ENCODE assay signal across 11 mouse cellular contexts in genomic region chr2:93599731-93600130, GRCm38 (mm10). TPM values are rescaled to one million over a fixed set of nuclear protein-coding genes. Genes with fewer than 3 reads are reported as not detected.
DNase-seq lines count a peak whose midpoint lies in the region; ATAC-seq and TF ChIP-seq lines count a peak whose summit lies in the region.
"Had no signal": no experiment of that assay in that cellular context is flagged by ENCODE, and none has a peak within 500 bp of the region (broad histone marks: within the 10 kb centered on the region; RNA-seq: fewer than 3 reads in every experiment).

No protein-coding gene starts in this region.

- H3K9me3 ChIP-seq in heart, embryonic 11.5 days (replicated peaks; ENCODE audit: control insufficient read depth, low read length): no peaks in the 10 kb centered on the region
- no peaks in the 10 kb centered on the region for H3K9me3 ChIP-seq in forebrain, embryonic 12.5 days
- H3K9me3 ChIP-seq: intestine, embryonic 15.5 days had no signal

- DNase-seq in heart, adult 11 months: peak; percentile 98
- DNase-seq in gastrocnemius, postnatal 14 days: peak; percentile 37
- peak; percentile 8 for DNase-seq in layer of hippocampus, adult 9-10 months (ENCODE audit: low spot score)
- no peak for DNase-seq in cerebellum, adult 2 months
- DNase-seq in thymus, postnatal 10 days (ENCODE audit: low spot score in 2 of 2): no peak

- no peak overlapping the region for H3K9ac ChIP-seq in heart, embryonic 11.5 days (ENCODE audit: low read depth, low read length)
- H3K9ac ChIP-seq in forebrain, embryonic 12.5 days: no peak overlapping the region
- H3K9ac ChIP-seq: intestine, embryonic 15.5 days; liver, embryonic 14.5 days had no signal

- no peak for TF ChIP-seq CTCF in bone marrow, adult 2 months (IDR thresholded peaks at IDR 0.05; ENCODE audit: control insufficient read depth, insufficient read depth, low read length)
- TF ChIP-seq CTCF in cerebellum, adult 2 months (IDR thresholded peaks at IDR 0.05; ENCODE audit: borderline replicate concordance, insufficient read depth, low read depth, low read length): no peak

- WGBS in heart, embryonic 11.5 days (ENCODE audit: insufficient replicate concordance): 36% methylated on average over 9 of the region's 9 CpGs
- 28% methylated on average over 9 of the region's 9 CpGs for WGBS in bone marrow, adult 2 months
- 53% methylated on average over 9 of the region's 9 CpGs for WGBS in cerebellum, adult 2 months
- WGBS in forebrain, embryonic 12.5 days: 67% methylated on average over 9 of the region's 9 CpGs

- no peak overlapping the region for H3K27ac ChIP-seq in heart, embryonic 11.5 days (ENCODE audit: low read depth, low read length)
- 0 out of 2 replicates have a peak overlapping the region, but pooled peaks have one; percentile 23 for H3K27ac ChIP-seq in bone marrow, adult 2 months (ENCODE audit: control insufficient read depth, insufficient read depth, low read depth, low read length, poor library complexity)
- H3K27ac ChIP-seq in cerebellum, adult 2 months (ENCODE audit: insufficient read depth, low read length): no peak overlapping the region
- H3K27ac ChIP-seq in forebrain, embryonic 12.5 days: no peak overlapping the region
- H3K27ac ChIP-seq: intestine, embryonic 15.5 days; liver, embryonic 14.5 days had no signal

- TF ChIP-seq POLR2A in bone marrow, adult 2 months (IDR thresholded peaks at IDR 0.05; ENCODE audit: borderline replicate concordance, control insufficient read depth, low read depth, low read length): no peak
- TF ChIP-seq POLR2A in cerebellum, adult 2 months (IDR thresholded peaks at IDR 0.05; ENCODE audit: borderline replicate concordance, insufficient read depth, low read length): no peak

- no peaks in the 10 kb centered on the region for H3K36me3 ChIP-seq in heart, embryonic 11.5 days (ENCODE audit: control insufficient read depth, insufficient read depth, low read length)
- no peaks in the 10 kb centered on the region for H3K36me3 ChIP-seq in forebrain, embryonic 12.5 days (replicated peaks)
- H3K36me3 ChIP-seq: intestine, embryonic 15.5 days had no signal

- intact Hi-C loops in gastrocnemius, postnatal 14 days (cut with DNase I; ENCODE audit: low total_unique reads): no loop called here

- H3K4me1 ChIP-seq in heart, embryonic 11.5 days (ENCODE audit: control insufficient read depth, insufficient read depth, low read length): peaks cover 4% of the 10 kb centered on the region; the same call in 1 of the 2 replicates
- no peaks in the 10 kb centered on the region for H3K4me1 ChIP-seq in bone marrow, adult 2 months (ENCODE audit: control insufficient read depth, insufficient read depth, low read length)
- no peaks in the 10 kb centered on the region for H3K4me1 ChIP-seq in cerebellum, adult 2 months (ENCODE audit: control insufficient read depth, insufficient read depth, low read length)
- no peaks in the 10 kb centered on the region for H3K4me1 ChIP-seq in forebrain, embryonic 12.5 days
- H3K4me1 ChIP-seq: intestine, embryonic 15.5 days had no signal

- no peak overlapping the region for H3K4me2 ChIP-seq in heart, embryonic 11.5 days
- no peak overlapping the region for H3K4me2 ChIP-seq in forebrain, embryonic 12.5 days
- H3K4me2 ChIP-seq: intestine, embryonic 15.5 days had no signal

- H3K27me3 ChIP-seq in heart, embryonic 11.5 days (ENCODE audit: control insufficient read depth, insufficient read depth, low read length): peaks cover 7% of the 10 kb centered on the region; the same call in 1 of the 2 replicates
- H3K27me3 ChIP-seq in cerebellum, adult 2 months (ENCODE audit: control insufficient read depth, insufficient read depth, low read length): no peaks in the 10 kb centered on the region
- H3K27me3 ChIP-seq in forebrain, embryonic 12.5 days: no peaks in the 10 kb centered on the region
- H3K27me3 ChIP-seq: intestine, embryonic 15.5 days had no signal

- no peak for ATAC-seq in heart, embryonic 11.5 days (replicated peaks; ENCODE audit: insufficient number of reproducible peaks, low FRiP score, low TSS enrichment)
- no peak for ATAC-seq in forebrain, embryonic 12.5 days (ENCODE audit: low FRiP score)
- ATAC-seq: intestine, embryonic 15.5 days had no signal

- H3K4me3 ChIP-seq in heart, embryonic 11.5 days (ENCODE audit: low read depth, low read length): no peak overlapping the region
- H3K4me3 ChIP-seq in bone marrow, adult 2 months (replicated peaks; ENCODE audit: control insufficient read depth, low read depth, low read length): no peak overlapping the region
- no peak overlapping the region for H3K4me3 ChIP-seq in cerebellum, adult 2 months (replicated peaks; ENCODE audit: insufficient read depth, low read depth, low read length)
- no peak overlapping the region for H3K4me3 ChIP-seq in forebrain, embryonic 12.5 days (replicated peaks)
- H3K4me3 ChIP-seq: intestine, embryonic 15.5 days had no signal

RNA-seq across cellular contexts. Expression of gene Gm10803, which starts 39.4 kb away (rescaled TPM):
- polyA plus RNA-seq in heart, embryonic 11.5 days (2014; fragmentation: Nextera tagmentation; extraction: Ambion mirVana): not detected in 2 replicates
- polyA plus RNA-seq in bone marrow, adult 2 months (2011; ENCODE audit: insufficient read depth, insufficient read length, low replicate concordance, missing spikeins): not detected in 2 replicates
- total RNA-seq in gastrocnemius, postnatal 14 days (2021): not detected
- not detected in 2 replicates for polyA plus RNA-seq in cerebellum, adult 2 months (2012; rRNA removed)
- polyA plus RNA-seq in forebrain, embryonic 12.5 days (2016; fragmentation: Nextera tagmentation; extraction: Ambion mirVana): not detected in 2 replicates
- polyA plus RNA-seq: intestine, embryonic 15.5 days; liver, embryonic 14.5 days; small intestine, adult 2 months had no signal

RNA-seq across cellular contexts. Expression of gene Alx4, which starts 42.5 kb away (rescaled TPM):
- 0.17 and 0.54 TPM in 2 replicates for polyA plus RNA-seq in heart, embryonic 11.5 days (2014; fragmentation: Nextera tagmentation; extraction: Ambion mirVana)
- polyA plus RNA-seq in bone marrow, adult 2 months (2011; ENCODE audit: insufficient read depth, insufficient read length, low replicate concordance, missing spikeins): 0.18 and 0.32 TPM in 2 replicates
- total RNA-seq in gastrocnemius, postnatal 14 days (2021): under 1 TPM; 0.40 to 0.51 TPM
- polyA plus RNA-seq in cerebellum, adult 2 months (2012; rRNA removed): 0.46 and 0.79 TPM in 2 replicates
- 5.2 and 5.9 TPM in 2 replicates for polyA plus RNA-seq in forebrain, embryonic 12.5 days (2016; fragmentation: Nextera tagmentation; extraction: Ambion mirVana)
- polyA plus RNA-seq: small intestine, adult 2 months had no signal

Comparison
In these comparisons a context has a peak if more than half of its experiments do, and no peak if none do; other contexts are left out.
1. DNase-seq: peak in heart, adult 11 months (single experiment), gastrocnemius, postnatal 14 days (single experiment) and layer of hippocampus, adult 9-10 months (single experiment); none in cerebellum, adult 2 months (0 of 2) and thymus, postnatal 10 days (0 of 2).